Mouse (Mus musculus): ENCODE data around the gene Zc4h2. TPM values are rescaled to one million over a fixed set of nuclear protein-coding genes. Genes with fewer than 3 reads are reported as not detected.

The Zc4h2 gene
- 36.6 and 38.2 TPM in 2 replicates for polyA plus RNA-seq (2014; fragmentation: Nextera tagmentation; extraction: Ambion mirVana)

- H3K4me1 ChIP-seq (ENCODE audit: control insufficient read depth, insufficient read depth, low read length): no peaks in the 10 kb centered on the region
- peak within 1 kb of the TSS; percentile 34 for H3K4me3 ChIP-seq (ENCODE audit: low read depth, low read length)
- WGBS: 26% methylated on average over 7 of the region's 7 CpGs
- ATAC-seq (ENCODE audit: insufficient number of reproducible peaks, low FRiP score, low TSS enrichment, low read depth) (peak; percentile 97), DNase-seq (ENCODE audit: low spot score) (peak; percentile 73)
- no peak within 1 kb of the TSS for H3K27ac ChIP-seq (replicated peaks; ENCODE audit: low read depth, low read length)
- H3K9me3 ChIP-seq (ENCODE audit: control insufficient read depth, low read length): no peaks in the 10 kb centered on the region
- H3K4me2 ChIP-seq (ENCODE audit: low read depth, severe bottlenecking): peak within 1 kb of the TSS; percentile 43
- no peaks in the 10 kb centered on the region for H3K27me3 ChIP-seq (ENCODE audit: control insufficient read depth, insufficient read depth, low read length)
- H3K36me3 ChIP-seq (ENCODE audit: control insufficient read depth, insufficient read depth, low read length): no peaks in the 10 kb centered on the region
- no peak within 1 kb of the TSS for H3K9ac ChIP-seq (ENCODE audit: low read length)
Observed at GRCm38 (mm10) chrX:95657804-95658599, at the start of gene Zc4h2. Gene Zc4h2 (minus strand): TSS chrX:95658509.

GRCm38 (mm10) chrX:95687119-95687518 is 28.8 kb upstream of the Zc4h2 start:
- H3K27ac ChIP-seq (replicated peaks; ENCODE audit: low read depth, low read length): no peak overlapping the region
- H3K4me3 ChIP-seq (ENCODE audit: low read depth, low read length): no peak overlapping the region
- DNase-seq (ENCODE audit: low spot score) (no peak), ATAC-seq (ENCODE audit: insufficient number of reproducible peaks, low FRiP score, low TSS enrichment, low read depth) (no peak)
- no peaks in the 10 kb centered on the region for H3K36me3 ChIP-seq (ENCODE audit: control insufficient read depth, insufficient read depth, low read length)
- H3K27me3 ChIP-seq (ENCODE audit: control insufficient read depth, insufficient read depth, low read length): no peaks in the 10 kb centered on the region
- H3K9me3 ChIP-seq (ENCODE audit: control insufficient read depth, low read length): no peaks in the 10 kb centered on the region
- H3K4me1 ChIP-seq (ENCODE audit: control insufficient read depth, insufficient read depth, low read length): no peaks in the 10 kb centered on the region
- WGBS: 60% methylated on average over 1 of the region's 1 CpGs
- H3K9ac ChIP-seq (ENCODE audit: low read length): no peak overlapping the region
- no peak overlapping the region for H3K4me2 ChIP-seq (ENCODE audit: low read depth, severe bottlenecking)

- no peak overlapping the region for H3K4me3 ChIP-seq (ENCODE audit: low read depth, low read length)
- no peaks in the 10 kb centered on the region for H3K4me1 ChIP-seq (ENCODE audit: control insufficient read depth, insufficient read depth, low read length)
- WGBS: 93% methylated on average over 1 of the region's 1 CpGs
- no peak overlapping the region for H3K9ac ChIP-seq (ENCODE audit: low read length)
- no peaks in the 10 kb centered on the region for H3K27me3 ChIP-seq (ENCODE audit: control insufficient read depth, insufficient read depth, low read length)
- DNase-seq (ENCODE audit: low spot score) (no peak), ATAC-seq (ENCODE audit: insufficient number of reproducible peaks, low FRiP score, low TSS enrichment, low read depth) (no peak)
- H3K4me2 ChIP-seq (ENCODE audit: low read depth, severe bottlenecking): no peak overlapping the region
- no peaks in the 10 kb centered on the region for H3K36me3 ChIP-seq (ENCODE audit: control insufficient read depth, insufficient read depth, low read length)
- H3K9me3 ChIP-seq (ENCODE audit: control insufficient read depth, low read length): no peaks in the 10 kb centered on the region
- no peak overlapping the region for H3K27ac ChIP-seq (replicated peaks; ENCODE audit: low read depth, low read length)
Observed at GRCm38 (mm10) chrX:95682206-95682605, 23.9 kb upstream of the Zc4h2 start.

GRCm38 (mm10) chrX:95658600-95659084 is 333 bp upstream of the Zc4h2 start:
- no peaks in the 10 kb centered on the region for H3K36me3 ChIP-seq (ENCODE audit: control insufficient read depth, insufficient read depth, low read length)
- H3K27ac ChIP-seq (replicated peaks; ENCODE audit: low read depth, low read length): no peak overlapping the region
- no peak overlapping the region for H3K9ac ChIP-seq (ENCODE audit: low read length)
- ATAC-seq (ENCODE audit: insufficient number of reproducible peaks, low FRiP score, low TSS enrichment, low read depth) (peak; percentile 47; the same call in 1 of the 2 replicates), DNase-seq (ENCODE audit: low spot score) (no peak)
- no peaks in the 10 kb centered on the region for H3K27me3 ChIP-seq (ENCODE audit: control insufficient read depth, insufficient read depth, low read length)
- no peaks in the 10 kb centered on the region for H3K4me1 ChIP-seq (ENCODE audit: control insufficient read depth, insufficient read depth, low read length)
- peak overlapping the region; percentile 34 for H3K4me3 ChIP-seq (ENCODE audit: low read depth, low read length)
- peak overlapping the region; percentile 34 for H3K4me2 ChIP-seq (ENCODE audit: low read depth, severe bottlenecking)
- 33% methylated on average over 12 of the region's 12 CpGs for WGBS
- H3K9me3 ChIP-seq (ENCODE audit: control insufficient read depth, low read length): no peaks in the 10 kb centered on the region

GRCm38 (mm10) chrX:95600609-95601008 is 57.7 kb downstream of the Zc4h2 start:
- Histone ChIP-seq H3K4me1 (ENCODE audit: control insufficient read depth, insufficient read depth, low read length) (no peaks in the 10 kb centered on the region), H3K27ac (replicated peaks; ENCODE audit: low read depth, low read length) (no peak overlapping the region), H3K4me2 (ENCODE audit: low read depth, severe bottlenecking) (no peak overlapping the region), H3K9ac (ENCODE audit: low read length) (no peak overlapping the region), H3K9me3 (ENCODE audit: control insufficient read depth, low read length) (no peaks in the 10 kb centered on the region), H3K4me3 (ENCODE audit: low read depth, low read length) (no peak overlapping the region), H3K27me3 (ENCODE audit: control insufficient read depth, insufficient read depth, low read length) (no peaks in the 10 kb centered on the region), H3K36me3 (ENCODE audit: control insufficient read depth, insufficient read depth, low read length) (no peaks in the 10 kb centered on the region)
- DNase-seq (ENCODE audit: low spot score) (no peak), ATAC-seq (ENCODE audit: insufficient number of reproducible peaks, low FRiP score, low TSS enrichment, low read depth) (no peak)
- 75% methylated on average over 5 of the region's 5 CpGs for WGBS

Other genes with a start within 250 kb of the Zc4h2 start
- 9.3 and 10.0 TPM in 2 replicates for gene Amer1, start 213.6 kb downstream of the Zc4h2 start, polyA plus RNA-seq (2014; fragmentation: Nextera tagmentation; extraction: Ambion mirVana)
- not detected in 2 replicates for gene Asb12, start 100.5 kb downstream of the Zc4h2 start, polyA plus RNA-seq (2014; fragmentation: Nextera tagmentation; extraction: Ambion mirVana)
- gene Pfn5, start 100.4 kb downstream of the Zc4h2 start, polyA plus RNA-seq (2014; fragmentation: Nextera tagmentation; extraction: Ambion mirVana): not detected in 2 replicates
- gene Zc3h12b, start 53.2 kb upstream of the Zc4h2 start, polyA plus RNA-seq (2014; fragmentation: Nextera tagmentation; extraction: Ambion mirVana): 3.4 and 4.9 TPM in 2 replicates

Measured in limb, embryonic 11.5 days (tissue).